Mouse (Mus musculus): ENCODE data around the gene Glce.

DNA sequence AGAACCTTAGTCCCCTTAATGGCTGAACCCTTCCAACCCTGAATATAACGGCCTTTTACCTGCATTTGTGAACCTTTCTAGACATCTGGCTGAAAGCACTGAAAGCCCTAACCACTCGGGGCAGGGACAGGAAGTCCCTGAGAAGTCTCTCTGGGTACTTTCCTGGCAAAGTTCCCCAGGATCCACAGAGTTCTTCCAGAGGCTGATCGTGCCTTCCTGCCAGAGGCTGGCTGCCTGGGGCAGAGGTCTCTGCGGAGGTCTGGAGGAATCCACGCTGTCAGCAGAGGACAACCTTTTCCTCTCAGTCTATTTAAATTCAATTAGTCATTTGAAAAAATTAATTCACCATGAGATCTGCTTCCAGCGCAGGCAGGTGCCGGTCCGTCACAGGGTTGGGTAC lies 73.3 kb downstream of the Glce start:
- TF ChIP-seq CTCF (IDR thresholded peaks at IDR 0.05; ENCODE audit: low read depth): no peak
- no peak for TF ChIP-seq EP300 (IDR thresholded peaks at IDR 0.05; ENCODE audit: low read depth)

All from heart, postnatal 0 days (tissue).